Mouse (Mus musculus) intestine, embryonic 14.5 days (tissue): ENCODE measurements around the gene Pctp. TPM values are rescaled to one million over a fixed set of nuclear protein-coding genes. Genes with fewer than 3 reads are reported as not detected.
A peak's percentile ranks its signal among the peaks of the same experiment; 100 is the strongest.

Experiments used
- ATAC-seq: fragments of 200-750 bp; cut with Nextera tagmentation; replicated peaks from 2 replicates; pipeline ENCODE4 v1.8.0; 2017; ENCODE audit warnings: low read depth, moderate number of reproducible peaks, moderate TSS enrichment, moderate library complexity; ENCODE audit not compliant: low FRiP score, low TSS enrichment
- DNase-seq: peaks from one replicate; pipeline ENCODE4 v3.0.0-alpha.2; 2018; ENCODE audit warnings: low spot score
- H3K27ac ChIP-seq: fragments of 300-500 bp; sonication (generic); 2 replicates; pipeline ENCODE4 v1.5.1; 2014; ENCODE audit warnings: low read depth, mild to moderate bottlenecking, control low read depth
- H3K27me3 ChIP-seq: fragments of 300-500 bp; sonication (generic); replicated peaks from 2 replicates; pipeline ENCODE4 v1.6.1; 2014; ENCODE audit warnings: low read length, control low read depth; ENCODE audit not compliant: control insufficient read depth, insufficient read depth
- H3K36me3 ChIP-seq: fragments of 300-500 bp; sonication (generic); 2 replicates; pipeline ENCODE4 v1.6.1; 2014; ENCODE audit warnings: low read length, control low read depth; ENCODE audit not compliant: control insufficient read depth, insufficient read depth
- H3K4me1 ChIP-seq: fragments of 300-500 bp; sonication (generic); replicated peaks from 2 replicates; pipeline ENCODE4 v1.6.1; 2014; ENCODE audit warnings: low read length, control low read depth, mixed read lengths; ENCODE audit not compliant: control insufficient read depth, insufficient read depth
- H3K4me2 ChIP-seq: fragments of 300-500 bp; sonication (generic); 2 replicates; pipeline ENCODE4 v1.6.1; 2014; ENCODE audit warnings: low read length
- H3K4me3 ChIP-seq: fragments of 300-500 bp; sonication (generic); 2 replicates; pipeline ENCODE4 v1.5.1; 2014; ENCODE audit warnings: low read depth, low read length, control low read depth, mixed read lengths
- H3K9ac ChIP-seq: fragments of 300-500 bp; sonication (generic); 2 replicates; pipeline ENCODE4 v1.6.1; 2014; ENCODE audit warnings: mild to moderate bottlenecking, low read length
- H3K9me3 ChIP-seq: fragments of 300-500 bp; sonication (generic); 2 replicates; pipeline ENCODE4 v1.6.1; 2016; ENCODE audit warnings: low read length, control low read depth; ENCODE audit not compliant: control insufficient read depth
- WGBS: fragments of 180-500 bp; shearing (Covaris S2); extraction: QIAGEN DNeasy Blood & Tissue Kit; methylation state at CpG from one replicate; pipeline ENCODE4 v1.1.7; 2014; 5-methylcytosine and 5-hydroxymethylcytosine counted together
- polyA plus RNA-seq: library from polyadenylated mRNA; unstranded; fragments of >200 nt; fragmentation: Nextera tagmentation; extraction: Ambion mirVana; gene quantifications from 2 replicates; pipeline ENCODE4 v1.2.1, GENCODE M21; 2014

Pctp gene
- polyA plus RNA-seq, 1 experiment from 2014 or later: 9.7 TPM

DNA sequence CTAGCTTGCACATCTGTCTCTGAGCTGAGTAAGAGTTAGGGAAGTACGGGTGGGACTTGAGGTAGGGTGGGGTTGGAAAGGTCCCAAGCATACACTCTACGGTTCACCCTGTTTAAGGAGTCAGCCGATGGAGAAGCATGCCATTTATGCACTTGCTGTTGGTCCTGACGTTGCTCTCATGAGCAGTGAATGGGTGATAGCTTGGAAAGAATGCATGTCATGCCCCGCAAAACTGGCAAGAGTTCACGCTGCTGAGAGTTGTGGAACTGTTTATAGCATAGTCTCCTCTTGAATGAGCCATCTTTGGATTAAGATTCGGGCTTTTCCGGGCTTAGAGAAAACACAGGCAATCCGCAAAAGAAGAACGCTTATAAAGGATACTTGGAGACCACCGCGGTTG is 32.0 kb upstream of the Pctp start:
- peaks cover 12% of the 10 kb centered on the region; the same call in 1 of the 2 replicates for H3K4me1 ChIP-seq
- ATAC-seq: no peak
- DNase-seq: no peak
- H3K4me2 ChIP-seq: no peak overlapping the region
- H3K4me3 ChIP-seq: no peak overlapping the region
- 0 out of 2 replicates have a peak, but pooled peaks cover 7% of the 10 kb centered on the region for H3K36me3 ChIP-seq
- H3K9me3 ChIP-seq: no peaks in the 10 kb centered on the region
- H3K27me3 ChIP-seq: 0 out of 2 replicates have a peak, but pooled peaks cover 3% of the 10 kb centered on the region
- no peak overlapping the region for H3K27ac ChIP-seq
- 85% methylated on average over 12 of the region's 12 CpGs for WGBS
- H3K9ac ChIP-seq: no peak overlapping the region

- WGBS: 31% methylated on average over 5 of the region's 5 CpGs
- ATAC-seq (no peak), DNase-seq (peak; percentile 52)
- Histone ChIP-seq H3K27ac (no peak overlapping the region), H3K27me3 (0 out of 2 replicates have a peak, but pooled peaks cover 3% of the 10 kb centered on the region), H3K4me1 (peaks cover 14% of the 10 kb centered on the region; the same call in 1 of the 2 replicates), H3K36me3 (0 out of 2 replicates have a peak, but pooled peaks cover 7% of the 10 kb centered on the region), H3K9me3 (no peaks in the 10 kb centered on the region), H3K4me3 (peak overlapping the region; percentile 23), H3K9ac (no peak overlapping the region), H3K4me2 (peak overlapping the region; percentile 54)
Measured at GRCm38 (mm10) chr11:90033442-90033841, 30.7 kb upstream of the Pctp start.

- peak overlapping the region; percentile 54 for H3K4me2 ChIP-seq
- no peaks in the 10 kb centered on the region for H3K9me3 ChIP-seq
- 0 out of 2 replicates have a peak, but pooled peaks cover 7% of the 10 kb centered on the region for H3K36me3 ChIP-seq
- 0 out of 2 replicates have a peak, but pooled peaks cover 3% of the 10 kb centered on the region for H3K27me3 ChIP-seq
- H3K27ac ChIP-seq: no peak overlapping the region
- ATAC-seq (no peak), DNase-seq (no peak)
- WGBS: 8% methylated on average over 8 of the region's 8 CpGs
- peaks cover 14% of the 10 kb centered on the region; the same call in 1 of the 2 replicates for H3K4me1 ChIP-seq
- peak overlapping the region; percentile 23; the same call in 1 of the 2 replicates for H3K4me3 ChIP-seq
- H3K9ac ChIP-seq: no peak overlapping the region
Measured at GRCm38 (mm10) chr11:90032807-90033206, 30.1 kb upstream of the Pctp start.

- H3K36me3 ChIP-seq: 0 out of 2 replicates have a peak, but pooled peaks cover 3% of the 10 kb centered on the region
- ATAC-seq (no peak), DNase-seq (peak; percentile 48)
- H3K27me3 ChIP-seq: 0 out of 2 replicates have a peak, but pooled peaks cover 3% of the 10 kb centered on the region
- H3K27ac ChIP-seq: no peak overlapping the region
- peaks cover 14% of the 10 kb centered on the region; the same call in 1 of the 2 replicates for H3K4me1 ChIP-seq
- H3K4me3 ChIP-seq: peak overlapping the region; percentile 40
- 29% methylated on average over 7 of the region's 7 CpGs for WGBS
- H3K4me2 ChIP-seq: peak overlapping the region; percentile 54
- no peaks in the 10 kb centered on the region for H3K9me3 ChIP-seq
- peak overlapping the region; percentile 51 for H3K9ac ChIP-seq
Measured at GRCm38 (mm10) chr11:90031076-90031475, 28.4 kb upstream of the Pctp start.

GRCm38 (mm10) chr11:90030557-90030956 is 27.9 kb upstream of the Pctp start:
- Histone ChIP-seq H3K27me3 (0 out of 2 replicates have a peak, but pooled peaks cover 3% of the 10 kb centered on the region), H3K9ac (peak overlapping the region; percentile 51), H3K36me3 (0 out of 2 replicates have a peak, but pooled peaks cover 3% of the 10 kb centered on the region), H3K4me2 (peak overlapping the region; percentile 54), H3K9me3 (no peaks in the 10 kb centered on the region), H3K27ac (no peak overlapping the region), H3K4me1 (peaks cover 14% of the 10 kb centered on the region; the same call in 1 of the 2 replicates), H3K4me3 (peak overlapping the region; percentile 40)
- under 1% methylated on average over 15 of the region's 15 CpGs for WGBS
- ATAC-seq (no peak), DNase-seq (peak; percentile 67)

GRCm38 (mm10) chr11:90029841-90030398 is 27.2 kb upstream of the Pctp start, which contains the start of gene Tmem100:
Gene Tmem100, plus strand, starts transcription at chr11:90030348.
- WGBS: 52% methylated on average over 13 of the region's 13 CpGs
- Histone ChIP-seq H3K4me3 (peak within 1 kb of the TSS; percentile 40), H3K4me1 (peaks cover 14% of the 10 kb centered on the region; the same call in 1 of the 2 replicates), H3K4me2 (peak within 1 kb of the TSS; percentile 54), H3K9me3 (no peaks in the 10 kb centered on the region), H3K27ac (no peak within 1 kb of the TSS), H3K27me3 (0 out of 2 replicates have a peak, but pooled peaks cover 3% of the 10 kb centered on the region), H3K36me3 (no peaks in the 10 kb centered on the region), H3K9ac (peak within 1 kb of the TSS; percentile 51)
- no peak for ATAC-seq
- DNase-seq: peak; percentile 48

DNA sequence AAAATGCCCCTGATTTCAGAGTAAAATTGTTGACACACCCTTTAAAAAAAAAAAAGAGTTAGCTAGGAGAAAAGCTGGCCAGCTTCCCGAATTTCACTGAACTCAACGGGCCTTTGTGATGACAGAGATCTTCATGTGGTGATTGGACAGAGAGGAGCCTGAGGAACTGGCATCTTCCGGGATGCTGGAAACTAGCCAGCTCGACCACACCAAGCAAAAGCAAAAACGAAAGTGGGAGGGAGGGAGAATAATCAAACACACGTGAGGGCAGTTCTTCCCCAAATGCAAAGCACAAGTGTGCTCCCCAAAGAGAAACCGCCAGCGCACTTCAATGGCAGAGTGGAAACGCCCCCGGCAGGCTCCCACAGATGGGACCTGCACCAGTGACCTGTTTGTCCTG is 26.7 kb upstream of the Pctp start:
- H3K4me2 ChIP-seq: peak overlapping the region; percentile 54
- H3K9me3 ChIP-seq: no peaks in the 10 kb centered on the region
- peak; percentile 54 for DNase-seq
- WGBS: 39% methylated on average over 10 of the region's 10 CpGs
- no peak overlapping the region; the same call in 1 of the 2 replicates for H3K4me3 ChIP-seq
- H3K4me1 ChIP-seq: peaks cover 14% of the 10 kb centered on the region; the same call in 1 of the 2 replicates
- no peaks in the 10 kb centered on the region for H3K36me3 ChIP-seq
- 0 out of 2 replicates have a peak, but pooled peaks cover 3% of the 10 kb centered on the region for H3K27me3 ChIP-seq
- no peak overlapping the region for H3K9ac ChIP-seq
- ATAC-seq: no peak
- no peak overlapping the region for H3K27ac ChIP-seq

- DNase-seq (peak; percentile 45), ATAC-seq (no peak)
- Histone ChIP-seq H3K9me3 (no peaks in the 10 kb centered on the region), H3K36me3 (no peaks in the 10 kb centered on the region), H3K4me3 (no peak overlapping the region), H3K4me2 (no peak overlapping the region), H3K27me3 (0 out of 2 replicates have a peak, but pooled peaks cover 3% of the 10 kb centered on the region), H3K9ac (no peak overlapping the region), H3K27ac (no peak overlapping the region), H3K4me1 (peaks cover 14% of the 10 kb centered on the region; the same call in 1 of the 2 replicates)
- 93% methylated on average over 8 of the region's 8 CpGs for WGBS
Measured at GRCm38 (mm10) chr11:90028746-90029145, 26.1 kb upstream of the Pctp start.
